Mouse (Mus musculus): ENCODE measurements around the gene H2-Q1.

DNA sequence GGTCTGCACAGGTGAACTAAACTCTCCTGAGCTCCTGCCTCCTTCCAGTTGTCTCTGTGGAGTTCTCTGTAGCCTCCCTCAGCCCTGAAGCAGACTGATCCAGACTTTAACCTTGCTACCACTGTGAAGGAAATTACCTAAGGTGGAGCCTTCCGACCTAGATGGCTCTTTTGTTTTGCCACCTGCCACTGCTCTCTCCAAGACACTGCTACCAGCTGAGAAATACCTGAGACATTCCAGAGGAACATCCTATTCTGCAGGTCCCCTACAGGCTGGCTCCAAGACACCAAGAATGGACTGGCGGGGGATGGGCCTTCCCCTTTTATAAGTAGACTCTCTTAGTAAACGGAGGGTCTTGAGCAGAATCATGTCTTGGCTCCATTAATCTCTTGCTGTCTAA, 39.9 kb upstream of the H2-Q1 start:
- TF ChIP-seq POLR2A (IDR thresholded peaks at IDR 0.05; ENCODE audit: borderline replicate concordance, extremely low read depth, low read depth, low read length) (no peak), CTCF (IDR thresholded peaks at IDR 0.05; ENCODE audit: insufficient read depth, low read length) (no peak)
